Mouse (Mus musculus): ENCODE data around the gene Cnr2. TPM values are rescaled to one million over a fixed set of nuclear protein-coding genes. Genes with fewer than 3 reads are reported as not detected.

Cnr2 gene
- polyA plus RNA-seq, 1 experiment: not detected

GRCm38 (mm10) chr4:135955886-135956285 is 60.7 kb downstream of the Cnr2 start:
- Histone ChIP-seq H3K4me1 (ENCODE audit: control insufficient read depth, insufficient read depth, low read length) (no peaks in the 10 kb centered on the region), H3K4me3 (ENCODE audit: insufficient read depth, low read length) (no peak overlapping the region), H3K27ac (ENCODE audit: insufficient read depth, low read length) (no peak overlapping the region)
- no peak for TF ChIP-seq CTCF (IDR thresholded peaks at IDR 0.05; ENCODE audit: borderline replicate concordance, insufficient read depth, low read length)
- TF ChIP-seq POLR2A (IDR thresholded peaks at IDR 0.05; ENCODE audit: low read depth, low read length): no peak

- no peak overlapping the region for H3K27ac ChIP-seq (ENCODE audit: insufficient read depth, low read length)
- no peaks in the 10 kb centered on the region; the same call in 1 of the 2 replicates for H3K4me1 ChIP-seq (ENCODE audit: control insufficient read depth, insufficient read depth, low read length)
- TF ChIP-seq POLR2A (IDR thresholded peaks at IDR 0.05; ENCODE audit: low read depth, low read length) (no peak), CTCF (IDR thresholded peaks at IDR 0.05; ENCODE audit: borderline replicate concordance, insufficient read depth, low read length) (no peak)
These were observed 63.2 kb downstream of the Cnr2 start for GRCm38 (mm10) chr4:135958354-135958753.

GRCm38 (mm10) chr4:135960717-135961116 is 65.5 kb downstream of the Cnr2 start:
- Histone ChIP-seq H3K4me3 (ENCODE audit: insufficient read depth, low read length) (no peak overlapping the region), H3K27ac (ENCODE audit: insufficient read depth, low read length) (no peak overlapping the region), H3K4me1 (ENCODE audit: control insufficient read depth, insufficient read depth, low read length) (no peaks in the 10 kb centered on the region; the same call in 1 of the 2 replicates)
- TF ChIP-seq CTCF (IDR thresholded peaks at IDR 0.05; ENCODE audit: borderline replicate concordance, insufficient read depth, low read length) (peak; percentile 96), POLR2A (IDR thresholded peaks at IDR 0.05; ENCODE audit: low read depth, low read length) (no peak)

More at GRCm38 (mm10) chr4:135958354-135958753, 63.2 kb downstream of the Cnr2 start:
- H3K4me3 ChIP-seq (ENCODE audit: insufficient read depth, low read length): no peak overlapping the region

- TF ChIP-seq CTCF (IDR thresholded peaks at IDR 0.05; ENCODE audit: borderline replicate concordance, insufficient read depth, low read length) (no peak), POLR2A (IDR thresholded peaks at IDR 0.05; ENCODE audit: low read depth, low read length) (no peak)
These were observed 66.5 kb downstream of the Cnr2 start for GRCm38 (mm10) chr4:135961709-135962108.

GRCm38 (mm10) chr4:135962198-135962597 is 67.0 kb downstream of the Cnr2 start:
- no peak for TF ChIP-seq CTCF (IDR thresholded peaks at IDR 0.05; ENCODE audit: borderline replicate concordance, insufficient read depth, low read length)
- TF ChIP-seq POLR2A (IDR thresholded peaks at IDR 0.05; ENCODE audit: low read depth, low read length): no peak
- H3K27ac ChIP-seq (ENCODE audit: insufficient read depth, low read length): no peak overlapping the region
- no peak overlapping the region for H3K4me3 ChIP-seq (ENCODE audit: insufficient read depth, low read length)

More at GRCm38 (mm10) chr4:135961709-135962108, 66.5 kb downstream of the Cnr2 start:
- Histone ChIP-seq H3K4me3 (ENCODE audit: insufficient read depth, low read length) (no peak overlapping the region), H3K27ac (ENCODE audit: insufficient read depth, low read length) (no peak overlapping the region), H3K4me1 (ENCODE audit: control insufficient read depth, insufficient read depth, low read length) (no peaks in the 10 kb centered on the region; the same call in 1 of the 2 replicates)

GRCm38 (mm10) chr4:135962946-135963345 is 67.8 kb downstream of the Cnr2 start:
- TF ChIP-seq CTCF (IDR thresholded peaks at IDR 0.05; ENCODE audit: borderline replicate concordance, insufficient read depth, low read length) (no peak), POLR2A (IDR thresholded peaks at IDR 0.05; ENCODE audit: low read depth, low read length) (no peak)
- H3K4me3 ChIP-seq (ENCODE audit: insufficient read depth, low read length): peak overlapping the region; percentile 64
- H3K27ac ChIP-seq (ENCODE audit: insufficient read depth, low read length): peak overlapping the region; percentile 80
- no peaks in the 10 kb centered on the region; the same call in 1 of the 2 replicates for H3K4me1 ChIP-seq (ENCODE audit: control insufficient read depth, insufficient read depth, low read length)

More at GRCm38 (mm10) chr4:135962198-135962597, 67.0 kb downstream of the Cnr2 start:
- no peaks in the 10 kb centered on the region; the same call in 1 of the 2 replicates for H3K4me1 ChIP-seq (ENCODE audit: control insufficient read depth, insufficient read depth, low read length)

GRCm38 (mm10) chr4:135963457-135964193 is 68.4 kb downstream of the Cnr2 start, which contains the start of gene Gale:
TSS of gene Gale (plus strand) at chr4:135963727.
- TF ChIP-seq POLR2A (IDR thresholded peaks at IDR 0.05; ENCODE audit: low read depth, low read length) (peak; percentile 88), CTCF (IDR thresholded peaks at IDR 0.05; ENCODE audit: borderline replicate concordance, insufficient read depth, low read length) (no peak)
- Histone ChIP-seq H3K27ac (ENCODE audit: insufficient read depth, low read length) (peak within 1 kb of the TSS; percentile 80), H3K4me3 (ENCODE audit: insufficient read depth, low read length) (peak within 1 kb of the TSS; percentile 84), H3K4me1 (ENCODE audit: control insufficient read depth, insufficient read depth, low read length) (no peaks in the 10 kb centered on the region; the same call in 1 of the 2 replicates)

- Histone ChIP-seq H3K4me1 (ENCODE audit: control insufficient read depth, insufficient read depth, low read length) (no peaks in the 10 kb centered on the region; the same call in 1 of the 2 replicates), H3K27ac (ENCODE audit: insufficient read depth, low read length) (peak overlapping the region; percentile 45), H3K4me3 (ENCODE audit: insufficient read depth, low read length) (peak overlapping the region; percentile 84)
- TF ChIP-seq POLR2A (IDR thresholded peaks at IDR 0.05; ENCODE audit: low read depth, low read length): peak; percentile 85
- TF ChIP-seq CTCF (IDR thresholded peaks at IDR 0.05; ENCODE audit: borderline replicate concordance, insufficient read depth, low read length): no peak
These were observed 69.2 kb downstream of the Cnr2 start for GRCm38 (mm10) chr4:135964426-135964825.

- H3K4me3 ChIP-seq (ENCODE audit: insufficient read depth, low read length): no peak overlapping the region; the same call in 1 of the 2 replicates
- H3K27ac ChIP-seq (ENCODE audit: insufficient read depth, low read length): peak overlapping the region; percentile 31; the same call in 1 of the 2 replicates
- H3K4me1 ChIP-seq (ENCODE audit: control insufficient read depth, insufficient read depth, low read length): no peaks in the 10 kb centered on the region; the same call in 1 of the 2 replicates
- TF ChIP-seq CTCF (IDR thresholded peaks at IDR 0.05; ENCODE audit: borderline replicate concordance, insufficient read depth, low read length): no peak
- no peak for TF ChIP-seq POLR2A (IDR thresholded peaks at IDR 0.05; ENCODE audit: low read depth, low read length)
These were observed 69.9 kb downstream of the Cnr2 start for GRCm38 (mm10) chr4:135965113-135965512.

- H3K27ac ChIP-seq (ENCODE audit: insufficient read depth, low read length): no peak overlapping the region
- H3K4me3 ChIP-seq (ENCODE audit: insufficient read depth, low read length): no peak overlapping the region
- no peak for TF ChIP-seq POLR2A (IDR thresholded peaks at IDR 0.05; ENCODE audit: low read depth, low read length)
- no peak for TF ChIP-seq CTCF (IDR thresholded peaks at IDR 0.05; ENCODE audit: borderline replicate concordance, insufficient read depth, low read length)
- H3K4me1 ChIP-seq (ENCODE audit: control insufficient read depth, insufficient read depth, low read length): no peaks in the 10 kb centered on the region; the same call in 1 of the 2 replicates
These were observed 71.1 kb downstream of the Cnr2 start for GRCm38 (mm10) chr4:135966283-135966682.
